Mouse (Mus musculus) small intestine, adult 2 months (tissue): ENCODE data around the gene Tekt4.

Experiments
- CTCF ChIP-seq: fragments of 200-500 bp; IDR thresholded peaks from 2 replicates; pipeline ENCODE4 v1.5.1; 2012; ENCODE audit warnings: low read depth, mild to moderate bottlenecking, control low read depth, inconsistent platforms, low read length, moderate library complexity, mixed read lengths; ENCODE audit not compliant: insufficient replicate concordance, insufficient read length; ENCODE audit errors: extremely low read depth
- POLR2A ChIP-seq: fragments of 200-500 bp; IDR thresholded peaks from 2 replicates; pipeline ENCODE4 v1.6.1; 2012; ENCODE audit warnings: low read depth, mild to moderate bottlenecking, control low read depth, inconsistent platforms, low read length, moderate library complexity

DNA sequence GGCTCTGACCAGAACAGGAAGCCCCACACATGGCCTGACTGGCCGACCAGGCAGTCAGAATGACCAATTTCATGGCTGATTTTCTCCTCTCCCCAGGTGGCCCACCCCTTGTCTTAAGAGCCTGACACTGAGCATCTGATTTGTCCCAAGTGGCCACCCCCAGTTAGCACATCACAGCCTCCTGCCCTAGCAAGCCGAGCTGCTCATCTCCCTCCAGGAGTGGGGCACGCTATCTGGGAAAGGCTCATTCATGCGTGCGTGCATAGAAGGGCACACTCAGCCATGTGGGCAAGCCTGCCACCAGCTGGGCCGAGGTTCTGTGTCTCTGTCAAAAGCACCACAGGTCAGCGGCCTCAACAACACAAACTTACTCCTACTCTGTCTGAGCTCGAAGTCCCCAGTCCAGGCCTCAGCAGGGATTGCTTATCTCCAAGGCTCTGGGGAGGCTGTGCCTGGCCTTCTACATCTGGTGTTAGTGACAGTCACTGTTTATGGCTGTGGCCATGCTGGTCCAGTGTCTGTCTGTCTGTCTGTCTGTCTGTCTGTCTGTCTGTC is 29.8 kb upstream of the Tekt4 start:
- TF ChIP-seq POLR2A: no peak
- TF ChIP-seq CTCF: no peak
